Mouse (Mus musculus) intestine, embryonic 14.5 days (tissue): ENCODE data around the gene St6galnac6. TPM values are rescaled to one million over a fixed set of nuclear protein-coding genes. Genes with fewer than 3 reads are reported as not detected.

Source experiments
- ATAC-seq: fragments of 200-750 bp; cut with Nextera tagmentation; replicated peaks from 2 replicates; pipeline ENCODE4 v1.8.0; 2017; ENCODE audit warnings: low read depth, moderate number of reproducible peaks, moderate TSS enrichment, moderate library complexity; ENCODE audit not compliant: low FRiP score, low TSS enrichment
- DNase-seq: peaks from one replicate; pipeline ENCODE4 v3.0.0-alpha.2; 2018; ENCODE audit warnings: low spot score
- H3K27ac ChIP-seq: fragments of 300-500 bp; sonication (generic); 2 replicates; pipeline ENCODE4 v1.5.1; 2014; ENCODE audit warnings: low read depth, mild to moderate bottlenecking, control low read depth
- H3K27me3 ChIP-seq: fragments of 300-500 bp; sonication (generic); replicated peaks from 2 replicates; pipeline ENCODE4 v1.6.1; 2014; ENCODE audit warnings: low read length, control low read depth; ENCODE audit not compliant: control insufficient read depth, insufficient read depth
- H3K36me3 ChIP-seq: fragments of 300-500 bp; sonication (generic); 2 replicates; pipeline ENCODE4 v1.6.1; 2014; ENCODE audit warnings: low read length, control low read depth; ENCODE audit not compliant: control insufficient read depth, insufficient read depth
- H3K4me1 ChIP-seq: fragments of 300-500 bp; sonication (generic); replicated peaks from 2 replicates; pipeline ENCODE4 v1.6.1; 2014; ENCODE audit warnings: low read length, control low read depth, mixed read lengths; ENCODE audit not compliant: control insufficient read depth, insufficient read depth
- H3K4me2 ChIP-seq: fragments of 300-500 bp; sonication (generic); 2 replicates; pipeline ENCODE4 v1.6.1; 2014; ENCODE audit warnings: low read length
- H3K4me3 ChIP-seq: fragments of 300-500 bp; sonication (generic); 2 replicates; pipeline ENCODE4 v1.5.1; 2014; ENCODE audit warnings: low read depth, low read length, control low read depth, mixed read lengths
- H3K9ac ChIP-seq: fragments of 300-500 bp; sonication (generic); 2 replicates; pipeline ENCODE4 v1.6.1; 2014; ENCODE audit warnings: mild to moderate bottlenecking, low read length
- H3K9me3 ChIP-seq: fragments of 300-500 bp; sonication (generic); 2 replicates; pipeline ENCODE4 v1.6.1; 2016; ENCODE audit warnings: low read length, control low read depth; ENCODE audit not compliant: control insufficient read depth
- WGBS: fragments of 180-500 bp; shearing (Covaris S2); extraction: QIAGEN DNeasy Blood & Tissue Kit; methylation state at CpG from one replicate; pipeline ENCODE4 v1.1.7; 2014; 5-methylcytosine and 5-hydroxymethylcytosine counted together
- polyA plus RNA-seq: library from polyadenylated mRNA; unstranded; fragments of >200 nt; fragmentation: Nextera tagmentation; extraction: Ambion mirVana; gene quantifications from 2 replicates; pipeline ENCODE4 v1.2.1, GENCODE M21; 2014

St6galnac6 gene
- polyA plus RNA-seq, 1 experiment from 2014 or later, result 5.7 TPM

- 82% methylated on average over 2 of the region's 2 CpGs for WGBS
- no peak for ATAC-seq
- H3K4me2 ChIP-seq, result no peak overlapping the region
Measured at GRCm38 (mm10) chr2:32658873-32659272, 59.4 kb downstream of the St6galnac6 start.

GRCm38 (mm10) chr2:32661509-32662107, 62.1 kb downstream of the St6galnac6 start:
- H3K4me1 ChIP-seq, result peaks cover 7% of the 10 kb centered on the region
- no peaks in the 10 kb centered on the region for H3K27me3 ChIP-seq
- H3K36me3 ChIP-seq, result peaks cover 7% of the 10 kb centered on the region; the same call in 1 of the 2 replicates
- no peak overlapping the region for H3K4me2 ChIP-seq
- H3K4me3 ChIP-seq, result no peak overlapping the region
- H3K27ac ChIP-seq, result peak overlapping the region; percentile 44; the same call in 1 of the 2 replicates
- peak; percentile 48; the same call in 1 of the 2 replicates for ATAC-seq
- WGBS, result 20% methylated on average over 7 of the region's 7 CpGs
- H3K9ac ChIP-seq, result no peak overlapping the region
- no peak for DNase-seq
- H3K9me3 ChIP-seq, result no peaks in the 10 kb centered on the region

More at GRCm38 (mm10) chr2:32658873-32659272, 59.4 kb downstream of the St6galnac6 start:
- Histone ChIP-seq H3K4me1 (peaks cover 22% of the 10 kb centered on the region), H3K9ac (no peak overlapping the region), H3K4me3 (no peak overlapping the region), H3K27me3 (no peaks in the 10 kb centered on the region), H3K9me3 (no peaks in the 10 kb centered on the region), H3K36me3 (peaks cover 7% of the 10 kb centered on the region; the same call in 1 of the 2 replicates), H3K27ac (no peak overlapping the region)
- no peak for DNase-seq

- H3K9ac ChIP-seq, result no peak overlapping the region
- WGBS, result 27% methylated on average over 5 of the region's 5 CpGs
- no peak for DNase-seq
Measured at GRCm38 (mm10) chr2:32662291-32662690, 62.8 kb downstream of the St6galnac6 start.

GRCm38 (mm10) chr2:32665345-32665744, 65.8 kb downstream of the St6galnac6 start:
- 69% methylated on average over 8 of the region's 8 CpGs for WGBS
- ATAC-seq, result no peak
- no peak for DNase-seq
- no peak overlapping the region for H3K4me2 ChIP-seq
- H3K4me3 ChIP-seq, result no peak overlapping the region
- no peaks in the 10 kb centered on the region for H3K36me3 ChIP-seq
- no peaks in the 10 kb centered on the region for H3K9me3 ChIP-seq
- no peaks in the 10 kb centered on the region for H3K27me3 ChIP-seq
- H3K9ac ChIP-seq, result no peak overlapping the region
- peaks cover 7% of the 10 kb centered on the region for H3K4me1 ChIP-seq
- no peak overlapping the region for H3K27ac ChIP-seq

More at GRCm38 (mm10) chr2:32662291-32662690, 62.8 kb downstream of the St6galnac6 start:
- Histone ChIP-seq H3K4me2 (no peak overlapping the region), H3K4me1 (peaks cover 7% of the 10 kb centered on the region), H3K36me3 (peaks cover 7% of the 10 kb centered on the region; the same call in 1 of the 2 replicates), H3K27me3 (no peaks in the 10 kb centered on the region), H3K27ac (peak overlapping the region; percentile 44; the same call in 1 of the 2 replicates), H3K9me3 (no peaks in the 10 kb centered on the region), H3K4me3 (no peak overlapping the region)
- peak; percentile 25; the same call in 1 of the 2 replicates for ATAC-seq

- ATAC-seq, result no peak
Measured at GRCm38 (mm10) chr2:32665853-32666252, 66.3 kb downstream of the St6galnac6 start.

GRCm38 (mm10) chr2:32667775-32668174, 68.3 kb downstream of the St6galnac6 start:
- Histone ChIP-seq H3K4me3 (no peak overlapping the region), H3K27ac (peak overlapping the region; percentile 63; the same call in 1 of the 2 replicates), H3K36me3 (peaks cover 4% of the 10 kb centered on the region; the same call in 1 of the 2 replicates), H3K9ac (no peak overlapping the region), H3K27me3 (no peaks in the 10 kb centered on the region), H3K4me1 (no peaks in the 10 kb centered on the region), H3K9me3 (no peaks in the 10 kb centered on the region), H3K4me2 (no peak overlapping the region)
- WGBS, result 31% methylated on average over 11 of the region's 11 CpGs
- DNase-seq, result no peak
- ATAC-seq, result no peak

More at GRCm38 (mm10) chr2:32665853-32666252, 66.3 kb downstream of the St6galnac6 start:
- peaks cover 7% of the 10 kb centered on the region for H3K4me1 ChIP-seq
- DNase-seq, result no peak
- no peaks in the 10 kb centered on the region for H3K27me3 ChIP-seq
- no peak overlapping the region for H3K9ac ChIP-seq
- H3K9me3 ChIP-seq, result no peaks in the 10 kb centered on the region
- WGBS, result 77% methylated on average over 6 of the region's 6 CpGs
- no peaks in the 10 kb centered on the region for H3K36me3 ChIP-seq
- H3K4me2 ChIP-seq, result no peak overlapping the region
- H3K27ac ChIP-seq, result peak overlapping the region; percentile 34; the same call in 1 of the 2 replicates
- H3K4me3 ChIP-seq, result no peak overlapping the region

- no peak for DNase-seq
- peaks cover 7% of the 10 kb centered on the region; the same call in 1 of the 2 replicates for H3K36me3 ChIP-seq
- no peak overlapping the region for H3K4me3 ChIP-seq
- H3K4me1 ChIP-seq, result no peaks in the 10 kb centered on the region
- H3K27ac ChIP-seq, result peak overlapping the region; percentile 63; the same call in 1 of the 2 replicates
- no peak for ATAC-seq
- H3K27me3 ChIP-seq, result no peaks in the 10 kb centered on the region
- no peak overlapping the region for H3K4me2 ChIP-seq
- no peak overlapping the region for H3K9ac ChIP-seq
- H3K9me3 ChIP-seq, result no peaks in the 10 kb centered on the region
- 94% methylated on average over 7 of the region's 7 CpGs for WGBS
Measured at GRCm38 (mm10) chr2:32668176-32668575, 68.7 kb downstream of the St6galnac6 start.

GRCm38 (mm10) chr2:32669876-32670275, 70.4 kb downstream of the St6galnac6 start:
- DNase-seq (no peak), ATAC-seq (no peak)
- Histone ChIP-seq H3K27ac (no peak overlapping the region), H3K9ac (no peak overlapping the region), H3K27me3 (no peaks in the 10 kb centered on the region), H3K4me1 (no peaks in the 10 kb centered on the region), H3K9me3 (no peaks in the 10 kb centered on the region), H3K36me3 (peaks cover 11% of the 10 kb centered on the region; the same call in 1 of the 2 replicates), H3K4me3 (no peak overlapping the region), H3K4me2 (no peak overlapping the region)
- WGBS, result 39% methylated on average over 3 of the region's 3 CpGs
